Mouse (Mus musculus) ovary, postnatal 36 days (tissue): ENCODE results near the gene Lmbr1.

Source experiments
- DNase-seq: peaks from one replicate; pipeline ENCODE4 v3.0.0; 2022; ENCODE audit warnings: low spot score, mixed read lengths

The Lmbr1 gene

DNA sequence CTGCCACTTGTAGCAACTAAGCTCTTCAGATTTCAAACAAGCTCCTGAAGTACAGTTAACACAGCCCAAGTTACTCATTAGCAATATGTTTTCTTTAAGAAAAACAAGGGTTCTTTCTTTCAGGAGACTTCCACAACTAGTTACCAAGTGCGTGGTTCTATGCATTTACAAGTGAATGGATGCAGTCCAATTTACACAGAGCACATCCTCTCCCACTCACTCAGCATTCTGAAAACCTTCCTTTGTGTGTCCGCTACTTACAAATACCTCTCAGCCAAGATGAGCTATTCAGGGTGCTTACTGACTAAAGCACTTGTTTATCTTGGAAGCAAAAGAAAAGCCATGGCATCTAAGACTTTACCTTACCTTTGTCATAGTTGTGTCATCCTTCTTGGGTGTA lies 124.3 kb downstream of the Lmbr1 start:
- no peak for DNase-seq

- DNase-seq = no peak
Measured at GRCm38 (mm10) chr5:29251496-29251873, 126.7 kb downstream of the Lmbr1 start.

DNA sequence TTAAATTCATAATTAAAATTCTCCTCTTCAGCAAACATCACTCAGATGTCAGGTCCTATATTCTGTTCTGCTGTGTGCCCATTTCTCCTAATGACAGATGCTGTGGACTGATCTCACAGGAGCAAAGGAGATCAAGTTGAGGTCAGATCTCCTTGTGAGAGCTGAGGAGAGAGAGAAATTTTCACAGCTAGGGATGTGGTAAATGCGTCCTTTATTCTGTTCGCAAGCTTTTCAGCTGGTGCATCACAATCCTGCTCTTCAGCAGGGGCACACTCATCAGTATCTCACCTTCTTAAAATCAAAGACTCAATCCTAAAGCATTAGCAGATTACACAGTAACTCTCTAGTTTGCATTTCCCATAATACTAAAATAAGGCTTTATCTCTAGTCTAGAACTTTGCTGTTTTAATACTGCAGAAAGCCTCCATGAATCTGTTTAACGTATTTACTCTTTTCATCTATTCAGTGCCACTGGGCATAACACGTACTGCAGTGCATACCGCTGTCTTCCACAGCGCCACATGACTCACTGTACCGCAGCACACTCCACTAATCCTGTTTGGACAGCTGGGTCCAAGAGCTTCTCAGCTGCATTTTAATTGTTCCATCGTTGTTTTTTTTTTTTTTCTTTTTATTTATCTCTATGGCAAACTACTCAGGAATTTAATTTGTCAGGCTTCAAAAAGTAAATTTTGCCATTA lies 127.2 kb downstream of the Lmbr1 start:
- no peak for DNase-seq

- DNase-seq = no peak
Measured at GRCm38 (mm10) chr5:29244769-29245168, 133.4 kb downstream of the Lmbr1 start.

DNA sequence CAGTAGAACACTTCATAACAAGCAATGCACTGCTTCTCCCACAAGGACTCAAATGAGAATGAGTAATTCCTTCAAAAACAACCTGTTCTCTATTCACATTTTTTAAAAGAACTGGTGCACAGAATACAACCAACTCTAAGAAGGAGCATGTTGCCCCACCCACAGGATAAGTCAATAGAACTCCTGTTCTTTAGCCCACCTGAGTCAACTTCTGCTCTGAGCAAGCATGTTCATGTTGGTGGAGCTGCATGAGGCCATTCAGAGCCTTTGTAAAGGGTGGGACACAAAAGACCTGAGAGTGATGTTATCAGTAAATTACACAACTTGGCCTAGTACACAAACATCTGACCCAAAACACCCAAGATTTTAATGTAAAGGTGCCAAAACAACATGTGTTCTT lies 139.8 kb downstream of the Lmbr1 start:
- no peak for DNase-seq

- no peak for DNase-seq
Measured at GRCm38 (mm10) chr5:29230481-29230880, 147.7 kb downstream of the Lmbr1 start.

DNA sequence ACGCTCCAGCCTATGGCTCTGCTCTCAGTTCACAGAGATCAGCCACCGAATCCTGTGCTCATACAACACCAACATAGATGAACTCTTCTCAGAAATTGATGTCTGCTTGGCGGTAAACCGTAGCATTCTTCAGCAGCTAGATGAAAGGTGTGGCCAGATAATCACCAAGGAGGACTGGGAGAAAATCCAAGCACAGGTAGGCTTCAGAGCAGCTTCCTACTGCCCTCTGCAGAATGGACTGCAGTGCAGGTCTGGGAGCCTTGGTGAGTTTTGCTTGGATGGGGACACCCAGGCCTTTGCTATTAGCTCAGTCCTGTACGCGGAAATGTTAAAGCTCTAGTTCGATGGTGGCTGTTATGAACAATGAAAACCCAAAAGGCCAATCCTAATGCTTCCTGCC lies 154.1 kb downstream of the Lmbr1 start:
- DNase-seq = no peak

- DNase-seq = no peak
Measured at GRCm38 (mm10) chr5:29217997-29218396, 160.2 kb downstream of the Lmbr1 start.

GRCm38 (mm10) chr5:29211980-29212555 lies 166.1 kb downstream of the Lmbr1 start:
- no peak for DNase-seq

GRCm38 (mm10) chr5:29205690-29206089 lies 172.5 kb downstream of the Lmbr1 start:
- DNase-seq = no peak

DNA sequence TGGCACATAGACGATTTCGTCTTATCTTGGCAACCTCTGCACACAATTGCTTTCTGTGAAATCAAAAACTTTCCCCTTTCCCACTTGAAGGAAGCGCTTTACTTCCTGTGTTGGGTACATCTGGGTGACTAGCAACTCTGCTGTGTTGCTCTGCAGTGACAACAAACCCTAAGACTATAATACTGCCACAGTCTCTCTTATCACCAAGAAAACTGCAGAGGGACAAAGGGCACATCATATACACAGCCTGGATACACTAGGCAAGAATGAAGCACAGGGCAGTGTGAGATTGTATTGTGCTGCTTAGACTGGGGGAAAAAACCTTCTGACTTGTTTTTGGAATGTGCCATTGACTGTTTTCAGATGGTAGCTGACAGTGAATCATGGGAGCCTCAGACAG lies 178.3 kb downstream of the Lmbr1 start:
- no peak for DNase-seq

- no peak for DNase-seq
Measured at GRCm38 (mm10) chr5:29198960-29199488, 179.2 kb downstream of the Lmbr1 start.

DNA sequence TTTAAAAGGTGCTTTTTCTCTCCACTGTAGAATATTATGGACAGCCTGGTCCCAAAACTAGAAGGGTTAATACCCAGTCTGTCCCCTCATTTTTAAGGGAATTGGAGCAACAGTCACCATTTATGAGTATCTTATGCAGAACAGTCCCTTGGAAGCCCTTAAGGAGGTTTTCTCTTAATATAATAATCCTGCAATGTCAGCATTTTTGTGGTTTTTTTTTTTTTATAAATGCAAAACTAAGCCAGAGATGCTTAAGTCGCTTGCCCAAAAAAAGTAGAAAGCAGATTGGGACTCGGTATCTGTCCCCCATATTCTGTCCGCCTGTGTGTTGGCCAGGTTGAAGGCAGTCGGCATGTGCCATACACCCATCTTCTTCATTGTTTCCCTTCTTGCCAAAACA lies 181.0 kb downstream of the Lmbr1 start:
- no peak for DNase-seq

DNA sequence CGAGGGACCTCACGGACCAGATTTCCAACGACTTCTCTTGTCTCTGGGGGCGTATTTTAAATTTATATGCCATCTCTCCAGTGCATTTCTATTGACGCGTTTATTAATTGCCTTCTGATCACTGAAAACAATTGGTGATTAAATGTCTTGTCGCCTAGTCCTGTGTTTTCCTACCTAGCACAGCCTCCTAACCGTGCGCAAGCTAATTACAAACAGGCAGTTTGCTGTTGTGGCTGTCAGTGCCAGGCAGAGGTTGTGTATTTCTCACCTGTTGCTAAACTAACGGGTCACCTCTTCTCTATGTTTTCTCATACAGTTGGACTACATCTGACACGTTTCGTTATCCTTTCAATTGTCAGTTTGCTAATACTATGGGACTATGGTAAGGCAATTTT lies 181.9 kb downstream of the Lmbr1 start:
- no peak for DNase-seq

- peak; percentile 84 for DNase-seq
Measured at GRCm38 (mm10) chr5:29195570-29196263, 182.5 kb downstream of the Lmbr1 start, which contains the start of gene Rnf32. Gene Rnf32, plus strand, starts transcription at chr5:29195992.

DNA sequence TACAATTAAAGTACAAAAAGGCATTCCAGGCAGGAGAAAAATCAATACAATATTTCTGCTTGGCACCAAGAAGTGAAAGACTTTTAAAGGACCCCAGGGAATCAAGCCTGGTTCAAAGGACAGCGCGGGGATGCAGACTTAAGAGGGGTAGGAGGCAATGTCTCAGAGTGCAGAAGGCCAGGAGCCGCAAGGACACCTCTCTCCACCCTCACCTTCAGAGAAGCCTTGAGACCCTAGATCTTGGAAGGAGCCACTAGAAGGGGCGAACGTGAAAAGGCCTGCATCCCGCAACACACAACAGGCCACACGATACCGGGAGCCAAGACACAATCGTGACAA lies 183.0 kb downstream of the Lmbr1 start:
- no peak for DNase-seq

GRCm38 (mm10) chr5:29186798-29187197 lies 191.4 kb downstream of the Lmbr1 start:
- DNase-seq = no peak
